Mouse (Mus musculus) heart, embryonic 14.5 days (tissue): ENCODE results near the gene Stk4. TPM values are rescaled to one million over a fixed set of nuclear protein-coding genes. Genes with fewer than 3 reads are reported as not detected.

Experiments
- ATAC-seq: fragments of 200-750 bp; cut with Nextera tagmentation; 2 replicates; pipeline ENCODE4 v1.8.0; 2017; ENCODE audit warnings: low read depth, moderate TSS enrichment; ENCODE audit not compliant: insufficient number of reproducible peaks, insufficient read depth, low FRiP score
- H3K27ac ChIP-seq, 2 experiments: fragments of 200-500 bp in 1 of 2; fragments of 300-500 bp in 1 of 2; sonication (generic) in 1 of 2; replicated peaks in 1 of 2; 2 replicates each; pipeline ENCODE4 v1.5.1; 2012 to 2014; ENCODE audit warnings: low read depth in 2 of 2, low read length in 2 of 2, control low read depth in 1 of 2, mild to moderate bottlenecking in 1 of 2, mixed read lengths in 1 of 2; ENCODE audit not compliant: control insufficient read depth in 1 of 2, insufficient read depth in 1 of 2
- H3K27me3 ChIP-seq: fragments of 300-500 bp; sonication (generic); 2 replicates; pipeline ENCODE4 v1.6.1; 2014; ENCODE audit warnings: mild to moderate bottlenecking, low read length, control low read depth; ENCODE audit not compliant: control insufficient read depth, insufficient read depth
- H3K36me3 ChIP-seq: fragments of 300-500 bp; sonication (generic); 2 replicates; pipeline ENCODE4 v1.6.1; 2014; ENCODE audit warnings: mild to moderate bottlenecking, control low read depth, low read length, mixed read lengths; ENCODE audit not compliant: control insufficient read depth, insufficient read depth
- H3K4me1 ChIP-seq, 2 experiments: fragments of 200-500 bp in 1 of 2; fragments of 300-500 bp in 1 of 2; sonication (generic) in 1 of 2; 2 replicates each; pipeline ENCODE4 v1.6.1; 2012 to 2014; ENCODE audit warnings: low read length in 2 of 2, control low read depth in 1 of 2, mixed read lengths in 1 of 2; ENCODE audit not compliant: control insufficient read depth in 2 of 2, insufficient read depth in 2 of 2
- H3K4me2 ChIP-seq: fragments of 300-500 bp; sonication (generic); 2 replicates; pipeline ENCODE4 v1.6.1; 2014; ENCODE audit warnings: mild to moderate bottlenecking, low read length
- H3K4me3 ChIP-seq, 2 experiments: fragments of 200-500 bp in 1 of 2; fragments of 300-500 bp in 1 of 2; sonication (generic) in 1 of 2; 2 replicates each; pipeline ENCODE4 v1.5.1; 2012 to 2014; ENCODE audit warnings: low read length in 2 of 2, mild to moderate bottlenecking in 2 of 2, control low read depth in 1 of 2, low read depth in 1 of 2, moderate library complexity in 1 of 2; ENCODE audit not compliant: control insufficient read depth in 1 of 2, insufficient read depth in 1 of 2
- H3K9ac ChIP-seq: fragments of 300-500 bp; sonication (generic); 2 replicates; pipeline ENCODE4 v1.6.1; 2014; ENCODE audit warnings: mild to moderate bottlenecking, low read length
- H3K9me3 ChIP-seq: fragments of 300-500 bp; sonication (generic); 2 replicates; pipeline ENCODE4 v1.6.1; 2016; ENCODE audit warnings: low read length, control low read depth; ENCODE audit not compliant: control insufficient read depth
- WGBS: fragments of 180-500 bp; shearing (Covaris S2); extraction: QIAGEN DNeasy Blood & Tissue Kit; methylation state at CpG from one replicate; pipeline ENCODE4 v1.1.7; 2014; 5-methylcytosine and 5-hydroxymethylcytosine counted together
- polyA plus RNA-seq: library from polyadenylated mRNA; unstranded; fragments of >200 nt; fragmentation: Nextera tagmentation; extraction: Ambion mirVana; gene quantifications from 2 replicates; pipeline ENCODE4 v1.2.1, GENCODE M21; 2014

Stk4 gene
- 14.9 and 19.5 TPM in 2 replicates for polyA plus RNA-seq

DNA sequence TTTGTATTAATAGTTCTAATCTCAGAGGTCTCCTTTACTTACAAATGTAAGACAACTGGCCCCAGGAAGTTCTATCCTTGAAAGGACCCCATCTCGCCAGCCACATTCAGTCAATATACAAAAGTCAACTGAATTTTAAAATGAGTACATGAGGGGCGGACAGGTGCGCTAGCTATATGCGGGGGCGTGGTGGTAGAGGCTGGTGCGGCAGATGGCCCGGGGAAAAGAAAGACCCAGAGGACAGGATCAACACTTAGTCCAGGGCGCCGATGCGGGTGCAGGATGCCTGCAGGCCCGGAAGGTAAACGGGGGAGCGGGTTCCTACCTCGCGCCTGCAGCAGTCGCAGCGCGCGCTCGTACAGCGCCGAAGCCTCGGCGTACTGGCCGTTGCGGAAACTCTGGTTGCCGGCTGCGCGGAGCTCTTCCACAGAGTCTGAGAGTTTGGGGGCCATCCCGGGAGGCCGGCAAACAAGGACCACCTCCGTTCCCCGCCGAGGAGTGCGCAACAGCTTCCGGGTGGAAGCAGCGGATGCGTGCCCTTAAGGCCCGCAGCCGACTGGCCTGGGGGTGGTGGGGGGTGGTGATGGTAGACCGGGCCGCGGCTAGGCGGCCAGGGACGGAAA, at the start of gene Stk4:
TSS of gene Stk4 (plus strand) at position 181 of the 623 bp plus-strand sequence.
- peak; percentile 44; the same call in 1 of the 2 replicates for ATAC-seq
- Histone ChIP-seq H3K27ac (peak within 1 kb of the TSS; percentile 69 to 73), H3K9ac (peak within 1 kb of the TSS; percentile 91), H3K4me1 (peaks cover 6 to 21% of the 10 kb centered on the region in 2 experiments), H3K27me3 (no peaks in the 10 kb centered on the region), H3K4me2 (peak within 1 kb of the TSS; percentile 93), H3K36me3 (peaks cover 22% of the 10 kb centered on the region), H3K9me3 (no peaks in the 10 kb centered on the region), H3K4me3 (peak within 1 kb of the TSS; percentile 90 to 97)
- WGBS, result under 1% methylated on average over 45 of the region's 45 CpGs

DNA sequence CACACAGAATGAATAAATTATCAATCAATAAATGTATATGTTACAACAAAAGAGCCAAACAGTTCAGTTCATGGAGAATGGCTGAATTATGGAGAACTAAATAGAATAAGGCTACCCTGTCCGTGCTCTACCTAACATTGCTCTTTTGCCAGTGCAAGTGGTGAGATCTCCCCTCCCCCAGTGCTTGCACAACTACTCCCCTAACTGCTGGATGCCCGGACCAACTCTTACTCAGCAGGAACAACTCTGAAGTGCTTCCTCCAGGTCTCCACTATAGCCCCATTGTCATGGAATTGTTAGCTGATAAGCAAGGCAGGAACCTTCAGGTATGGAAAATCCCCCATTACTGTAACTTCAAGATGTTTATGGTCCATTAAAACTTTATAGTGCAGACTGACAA, 48.0 kb upstream of the Stk4 start:
- Histone ChIP-seq H3K4me1 (no peaks in the 10 kb centered on the region), H3K4me2 (no peak overlapping the region), H3K9me3 (no peaks in the 10 kb centered on the region), H3K36me3 (peaks cover 29% of the 10 kb centered on the region), H3K27ac (no peak overlapping the region), H3K4me3 (no peak overlapping the region), H3K9ac (no peak overlapping the region), H3K27me3 (no peaks in the 10 kb centered on the region)
- WGBS, result 49% methylated on average over 2 of the region's 2 CpGs
- ATAC-seq, result no peak

DNA sequence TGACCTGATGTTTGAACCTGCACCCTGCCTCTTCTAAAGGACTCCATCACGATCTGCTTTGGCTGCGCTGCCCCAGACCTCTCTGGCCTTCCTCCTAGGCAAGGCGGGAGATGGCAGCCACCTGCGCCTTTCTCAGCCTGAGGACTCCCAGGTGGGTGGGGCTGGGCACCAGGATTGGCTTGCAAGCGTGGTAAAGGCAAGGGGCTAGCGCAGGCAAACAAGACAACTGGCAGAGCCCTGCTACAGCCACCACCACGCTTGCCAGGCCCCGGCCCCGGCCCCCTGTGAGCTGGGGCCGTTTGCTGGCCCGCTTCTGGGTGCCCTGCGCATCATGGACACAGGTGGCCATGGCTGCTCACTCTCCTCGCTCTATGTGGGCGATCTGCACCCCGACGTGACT, 45.0 kb upstream of the Stk4 start, which contains the start of gene Pabpc1l:
TSS of gene Pabpc1l (plus strand) at position 301 of the 400 bp plus-strand sequence.
- H3K36me3 ChIP-seq, result no peaks in the 10 kb centered on the region; the same call in 1 of the 2 replicates
- 83% methylated on average over 16 of the region's 16 CpGs for WGBS

DNA sequence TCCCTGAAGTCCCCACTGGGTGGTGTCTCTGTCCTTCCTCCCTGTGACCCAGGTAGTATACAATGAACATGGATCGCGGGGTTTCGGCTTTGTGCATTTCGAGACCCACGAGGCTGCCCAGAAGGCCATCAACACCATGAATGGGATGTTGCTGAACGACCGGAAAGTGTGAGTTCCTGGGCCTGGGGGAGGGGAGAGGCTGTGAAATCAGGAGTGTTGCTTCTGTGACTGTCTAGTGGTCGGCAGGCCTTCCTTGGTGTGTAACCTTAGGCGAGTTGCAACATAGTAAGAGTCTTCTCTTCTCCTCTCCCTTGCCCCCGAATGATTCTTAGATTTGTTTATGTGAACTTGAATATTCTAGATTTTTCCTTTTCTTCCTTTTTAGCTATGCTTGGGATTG, 39.0 kb upstream of the Stk4 start:
- WGBS, result 67% methylated on average over 10 of the region's 10 CpGs
- no peaks in the 10 kb centered on the region for H3K36me3 ChIP-seq
- H3K9me3 ChIP-seq, result peaks cover 4% of the 10 kb centered on the region; the same call in 1 of the 2 replicates

More for the DNA sequence above, 45.0 kb upstream of the Stk4 start, which contains the start of gene Pabpc1l:
- Histone ChIP-seq H3K9ac (no peak within 1 kb of the TSS), H3K9me3 (no peaks in the 10 kb centered on the region), H3K27ac (no peak within 1 kb of the TSS), H3K27me3 (no peaks in the 10 kb centered on the region), H3K4me3 (no peak within 1 kb of the TSS), H3K4me2 (no peak within 1 kb of the TSS), H3K4me1 (peaks cover 4 to 7% of the 10 kb centered on the region in 2 experiments; a peak in 3 of 4 replicates)
- no peak for ATAC-seq

DNA sequence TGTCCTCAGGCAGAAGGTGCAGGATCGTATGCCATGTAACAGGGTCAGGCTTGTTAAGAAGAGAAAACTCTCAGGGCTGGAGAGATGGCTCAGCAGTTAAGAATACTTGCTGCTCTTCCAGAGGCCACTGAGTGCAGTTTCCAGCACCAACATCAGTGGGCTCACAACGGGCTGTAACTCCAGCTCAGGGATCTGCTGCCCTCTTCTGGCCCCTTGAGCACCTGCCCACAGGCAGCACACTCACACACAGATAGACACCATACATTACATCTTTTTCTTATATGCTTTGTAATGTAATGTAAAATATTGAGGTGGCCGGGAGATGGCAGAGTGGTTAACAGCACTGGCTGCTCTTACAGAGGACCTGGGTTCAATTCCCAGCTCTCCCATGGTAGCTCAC, 37.1 kb upstream of the Stk4 start:
- 94% methylated on average over 3 of the region's 3 CpGs for WGBS
- Histone ChIP-seq H3K27me3 (no peaks in the 10 kb centered on the region), H3K9ac (no peak overlapping the region), H3K27ac (no peak overlapping the region), H3K9me3 (peaks cover 4% of the 10 kb centered on the region; the same call in 1 of the 2 replicates), H3K4me1 (peaks cover 7 to 8% of the 10 kb centered on the region in 2 experiments; a peak in 3 of 4 replicates), H3K4me2 (no peak overlapping the region), H3K4me3 (no peak overlapping the region), H3K36me3 (no peaks in the 10 kb centered on the region)
- no peak for ATAC-seq

More for the DNA sequence above, 39.0 kb upstream of the Stk4 start:
- ATAC-seq, result no peak
- no peak overlapping the region for H3K9ac ChIP-seq
- H3K4me2 ChIP-seq, result no peak overlapping the region
- H3K4me1 ChIP-seq, result peaks cover 4 to 7% of the 10 kb centered on the region in 2 experiments; a peak in 3 of 4 replicates
- H3K27ac ChIP-seq, result no peak overlapping the region
- H3K27me3 ChIP-seq, result no peaks in the 10 kb centered on the region
- H3K4me3 ChIP-seq, result no peak overlapping the region

DNA sequence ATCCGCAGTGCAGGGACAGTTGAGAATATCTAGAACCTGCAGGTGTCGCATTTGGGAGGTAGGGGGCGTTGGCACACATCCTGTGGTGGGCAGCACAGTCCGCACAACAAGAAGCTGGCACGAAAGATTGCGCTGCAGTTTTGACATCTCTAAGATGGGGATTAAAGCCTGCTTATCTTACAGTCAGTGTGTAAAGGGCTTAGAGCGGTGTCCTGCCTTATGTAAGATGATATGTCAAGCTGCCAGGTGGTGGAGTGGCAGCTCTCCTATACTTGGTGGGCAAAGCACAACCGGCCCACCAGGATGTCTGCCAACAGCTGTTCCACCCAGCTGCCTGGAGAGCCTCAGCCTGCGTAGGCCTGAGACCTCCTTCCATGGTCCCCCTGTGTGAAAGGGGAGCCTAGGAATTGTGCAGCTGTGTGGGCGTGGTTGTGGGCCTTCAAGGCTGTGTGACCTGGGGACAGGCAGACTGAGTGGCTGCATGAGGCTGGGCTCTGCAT, 33.6 kb upstream of the Stk4 start:
- Histone ChIP-seq H3K9me3 (peaks cover 4% of the 10 kb centered on the region; the same call in 1 of the 2 replicates), H3K27me3 (no peaks in the 10 kb centered on the region), H3K9ac (no peak overlapping the region), H3K4me3 (no peak overlapping the region), H3K4me2 (peak overlapping the region; percentile 8; the same call in 1 of the 2 replicates), H3K36me3 (no peaks in the 10 kb centered on the region), H3K4me1 (peaks cover 7 to 8% of the 10 kb centered on the region in 2 experiments; a peak in 3 of 4 replicates), H3K27ac (no peak overlapping the region)
- WGBS, result 21% methylated on average over 10 of the region's 10 CpGs
- ATAC-seq, result peak; percentile 68

DNA sequence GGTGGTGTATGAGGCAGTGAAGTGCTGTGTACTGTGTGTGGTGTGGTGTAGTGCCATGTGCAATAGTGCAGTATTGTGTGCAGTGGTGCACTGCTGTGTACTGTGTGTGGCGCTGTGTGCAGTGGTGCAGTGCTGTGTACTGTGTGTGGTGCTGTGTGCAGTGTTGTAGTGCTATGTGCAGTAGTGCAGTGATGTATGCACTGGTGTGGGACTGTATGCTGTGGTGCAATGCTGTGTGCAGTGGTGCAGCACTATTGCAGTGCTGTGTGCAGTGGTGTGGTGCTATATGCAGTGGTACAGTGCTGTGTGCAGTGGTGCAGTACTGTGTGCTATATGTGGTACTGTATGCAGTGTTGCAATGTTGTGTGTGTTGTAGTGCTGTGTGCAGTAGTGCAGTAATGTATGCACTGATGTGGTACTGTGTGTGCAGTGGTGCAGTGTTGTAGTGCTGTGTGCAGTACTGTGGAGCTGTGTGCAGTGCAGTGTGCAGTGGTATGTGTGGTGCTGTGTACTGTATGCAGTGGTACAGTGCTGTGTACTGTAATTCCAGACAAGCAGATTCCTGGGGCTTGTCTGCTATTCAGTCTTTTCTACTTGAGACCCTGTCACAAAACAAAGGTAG, 31.6 kb upstream of the Stk4 start:
- Histone ChIP-seq H3K27ac (no peak overlapping the region), H3K9me3 (no peaks in the 10 kb centered on the region), H3K4me1 (peaks cover 7 to 8% of the 10 kb centered on the region in 2 experiments; a peak in 3 of 4 replicates), H3K9ac (no peak overlapping the region), H3K27me3 (no peaks in the 10 kb centered on the region), H3K36me3 (no peaks in the 10 kb centered on the region), H3K4me3 (no peak overlapping the region), H3K4me2 (no peak overlapping the region)
- WGBS, result 90% methylated on average over 1 of the region's 1 CpGs
- ATAC-seq, result no peak
